Mouse (Mus musculus): ENCODE data around the gene Sptb.

- TF ChIP-seq CTCF (IDR thresholded peaks at IDR 0.05; ENCODE audit: low read depth, low read length) (no peak), POLR2A (IDR thresholded peaks at IDR 0.05; ENCODE audit: borderline replicate concordance, low read depth, low read length) (no peak)
These were observed 97.7 kb downstream of the Sptb start for GRCm38 (mm10) chr12:76612621-76613020.
